Mouse (Mus musculus) heart, postnatal 14 days (tissue): ENCODE measurements around the gene Dkk3. TPM values are rescaled to one million over a fixed set of nuclear protein-coding genes. Genes with fewer than 3 reads are reported as not detected.
"Not testable (repeated sequence)": the region's sequence is repeated elsewhere in the genome, so short reads cannot be mapped to it uniquely, and the experiment has no call there.

Source experiments
- DNase-seq, 2 experiments: peaks; one replicate each; pipeline ENCODE4 v3.0.0; 2021 to 2022
- intact Hi-C: fragments of 180-260 bp; cut with DNase I; formaldehyde crosslinking; loops from one replicate; pipeline ENCODE4 v1.15.1; 2025
- total RNA-seq, 2 experiments: library from RNA; stranded (reverse); gene quantifications; 2 replicates each; pipeline ENCODE4 v1.2.3; 2021

The Dkk3 gene
- total RNA-seq, 2 experiments from 2014 or later: 21.3 to 48.5 TPM

DNA sequence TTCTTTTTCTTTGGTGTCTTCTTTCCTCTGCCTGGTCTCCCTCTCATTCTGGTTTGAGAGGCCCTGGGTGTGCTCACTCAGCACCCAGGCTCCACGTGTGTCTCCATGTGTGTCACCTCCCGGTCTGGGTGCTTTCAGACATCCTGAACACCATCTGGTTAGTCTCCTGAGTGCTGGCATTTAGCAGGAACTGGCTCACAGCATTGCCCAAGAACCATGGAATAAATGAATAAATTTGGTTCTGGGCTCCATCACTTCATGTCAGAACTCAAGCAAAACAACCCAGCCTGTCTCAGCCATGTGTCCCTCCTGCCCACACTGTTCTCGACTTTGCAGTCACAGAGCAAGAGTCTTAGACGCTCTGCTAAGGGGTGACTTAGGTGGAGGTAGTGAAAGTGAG, 13.8 kb upstream of the Dkk3 start:
- intact Hi-C loops: loop anchor here (5.0 kb wide), 1 partner anchor 50 kb away; no protein-coding TSS in a partner anchor

DNA sequence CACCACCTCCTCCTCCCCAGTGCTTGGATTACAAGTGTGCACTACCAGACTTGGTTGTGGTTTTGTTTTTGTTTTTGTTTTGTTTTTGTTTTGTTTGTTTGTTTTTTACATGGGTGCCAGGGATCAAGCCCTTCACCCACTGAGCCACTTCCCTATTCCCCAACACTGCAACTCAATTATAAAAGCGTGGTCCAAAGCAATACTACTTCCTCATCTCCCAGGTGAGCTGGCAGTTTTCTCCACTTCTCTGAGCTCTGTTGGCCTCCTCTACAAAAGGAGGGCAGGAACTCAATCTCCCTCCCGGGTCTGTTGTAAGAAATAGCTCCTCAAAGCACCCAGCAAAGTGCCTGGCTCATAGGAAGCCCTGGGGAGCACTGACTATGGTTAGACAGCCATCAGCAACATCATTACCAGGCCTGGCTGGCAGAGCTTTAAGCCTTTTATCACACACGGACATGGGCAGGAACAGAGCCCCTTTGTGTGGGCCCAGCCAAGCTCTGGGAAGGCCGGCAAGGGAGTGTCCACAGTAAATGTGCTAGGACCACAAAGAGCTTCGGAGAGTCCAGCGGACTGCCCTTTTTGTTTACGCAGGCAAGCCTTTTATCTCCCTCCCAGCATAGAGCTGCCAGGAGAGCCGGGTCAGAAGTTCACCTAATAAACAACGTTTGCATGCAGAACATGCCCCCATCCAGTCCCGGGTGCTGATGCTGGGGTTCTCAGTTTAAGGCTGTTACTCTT, 11.3 kb upstream of the Dkk3 start:
- intact Hi-C loops: loop anchor here (5.0 kb wide), 1 partner anchor 48 kb away; no protein-coding TSS in a partner anchor

More for the DNA sequence above, 13.8 kb upstream of the Dkk3 start:
- DNase-seq: no peak

GRCm38 (mm10) chr7:112165593-112165992, 6.7 kb upstream of the Dkk3 start:
- intact Hi-C loops: no loop called here
- no peak for DNase-seq

More for the DNA sequence above, 11.3 kb upstream of the Dkk3 start:
- DNase-seq: no peak

- DNase-seq, intact Hi-C loops: not testable (repeated sequence)
These were observed 6.2 kb upstream of the Dkk3 start for GRCm38 (mm10) chr7:112165032-112165431.

- intact Hi-C loops: no loop called here
- no peak for DNase-seq
These were observed 5.6 kb upstream of the Dkk3 start for GRCm38 (mm10) chr7:112164430-112164829.

- intact Hi-C loops: no loop called here
- no peak for DNase-seq
These were observed 978 bp upstream of the Dkk3 start for GRCm38 (mm10) chr7:112159835-112160234.

DNA sequence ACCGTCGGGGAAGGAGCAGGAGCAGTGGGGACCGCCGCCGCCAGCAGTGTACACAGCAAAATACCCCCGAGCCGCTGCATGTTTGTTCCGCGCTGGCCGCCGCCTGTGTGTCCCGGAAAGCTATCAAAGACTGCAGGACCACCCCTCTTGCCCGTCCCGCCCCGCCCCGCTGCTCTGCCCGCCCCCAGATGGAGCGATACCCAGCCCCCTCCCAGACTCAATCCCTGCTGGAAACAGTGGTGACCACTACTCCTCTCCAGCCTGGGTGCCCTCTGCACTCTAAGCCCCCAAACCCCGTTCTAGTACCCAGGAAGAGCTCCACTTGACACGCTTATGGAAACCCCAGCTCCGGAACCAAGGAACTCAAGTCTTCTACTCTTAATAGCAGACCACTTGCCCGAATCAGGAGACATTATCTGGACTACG, 528 bp downstream of the Dkk3 start:
- intact Hi-C loops: no loop called here
- DNase-seq: peak; percentile 35 to 36

- DNase-seq: no peak
- intact Hi-C loops: no loop called here
These were observed 1.1 kb downstream of the Dkk3 start for GRCm38 (mm10) chr7:112157584-112158315.

GRCm38 (mm10) chr7:112155194-112155593, 3.7 kb downstream of the Dkk3 start:
- intact Hi-C loops: no loop called here
- DNase-seq: no peak

- DNase-seq: no peak
- intact Hi-C loops: no loop called here
These were observed 4.4 kb downstream of the Dkk3 start for GRCm38 (mm10) chr7:112154445-112154844.

- no peak for DNase-seq
- intact Hi-C loops: no loop called here
These were observed 9.7 kb downstream of the Dkk3 start for GRCm38 (mm10) chr7:112149113-112149512.

DNA sequence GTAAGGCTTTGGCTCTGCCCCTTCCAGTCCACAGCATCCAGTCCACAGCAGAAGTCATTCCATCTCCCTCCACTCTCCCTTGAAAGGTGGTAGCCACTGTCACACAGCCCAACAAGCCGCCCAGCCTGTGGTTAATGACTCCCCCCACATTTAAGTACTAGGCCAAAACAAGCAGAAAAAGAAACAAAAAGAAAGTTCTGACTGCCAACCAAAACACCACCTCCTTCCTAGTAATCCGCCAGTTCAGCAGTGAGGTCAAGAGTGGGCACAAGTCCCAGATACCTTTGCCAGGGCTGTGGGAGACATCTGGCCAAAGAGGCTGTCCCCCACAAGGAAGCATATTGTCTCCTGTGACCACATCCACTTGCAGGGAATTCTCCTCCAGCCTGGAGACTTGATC, 10.9 kb downstream of the Dkk3 start:
- intact Hi-C loops: no loop called here
- DNase-seq: peak; percentile 38 to 73

GRCm38 (mm10) chr7:112144646-112145179, 14.1 kb downstream of the Dkk3 start:
- intact Hi-C loops: no loop called here
- DNase-seq: no peak

GRCm38 (mm10) chr7:112143978-112144377, 14.9 kb downstream of the Dkk3 start:
- intact Hi-C loops: no loop called here
- no peak for DNase-seq

DNA sequence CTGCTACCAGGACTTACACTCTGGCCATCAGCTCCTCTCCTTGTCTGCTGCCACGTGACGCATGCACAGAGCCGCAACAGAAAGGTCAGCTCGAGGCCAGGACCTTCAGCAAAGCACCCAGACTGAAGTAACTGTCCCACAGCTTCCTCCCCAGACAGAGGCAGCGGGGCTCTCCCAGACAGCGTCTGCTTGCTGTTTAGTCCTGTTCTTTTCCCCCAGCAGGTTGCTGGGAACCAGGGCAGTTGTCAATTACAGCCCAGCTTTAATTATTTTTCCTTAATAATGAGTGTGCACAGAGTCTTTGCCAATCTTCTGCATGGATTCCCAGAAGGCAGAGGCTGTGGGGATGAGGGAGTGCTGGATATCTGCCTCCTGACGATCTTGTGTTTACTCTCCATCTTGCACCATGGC, 15.8 kb downstream of the Dkk3 start:
- no peak for DNase-seq
- intact Hi-C loops: no loop called here

DNA sequence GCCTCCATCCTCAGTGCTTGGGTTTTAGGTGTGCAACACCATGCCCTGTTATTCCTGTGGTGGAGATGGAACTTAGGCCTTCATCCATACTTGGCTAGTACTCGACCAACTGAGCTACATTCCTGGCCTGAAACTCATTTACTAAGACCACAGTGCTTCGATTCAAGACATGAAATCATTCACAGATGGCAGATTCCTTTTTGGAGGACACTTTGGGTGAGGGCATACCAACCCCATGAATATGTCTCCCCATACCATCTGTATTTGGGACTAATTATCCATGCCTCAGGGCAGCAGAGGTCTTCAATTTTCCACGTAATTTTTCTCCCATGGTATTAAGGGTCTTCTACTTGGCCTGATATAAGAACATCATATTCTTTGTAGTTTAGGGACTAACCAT, 16.2 kb downstream of the Dkk3 start:
- intact Hi-C loops: no loop called here
- DNase-seq: no peak

DNA sequence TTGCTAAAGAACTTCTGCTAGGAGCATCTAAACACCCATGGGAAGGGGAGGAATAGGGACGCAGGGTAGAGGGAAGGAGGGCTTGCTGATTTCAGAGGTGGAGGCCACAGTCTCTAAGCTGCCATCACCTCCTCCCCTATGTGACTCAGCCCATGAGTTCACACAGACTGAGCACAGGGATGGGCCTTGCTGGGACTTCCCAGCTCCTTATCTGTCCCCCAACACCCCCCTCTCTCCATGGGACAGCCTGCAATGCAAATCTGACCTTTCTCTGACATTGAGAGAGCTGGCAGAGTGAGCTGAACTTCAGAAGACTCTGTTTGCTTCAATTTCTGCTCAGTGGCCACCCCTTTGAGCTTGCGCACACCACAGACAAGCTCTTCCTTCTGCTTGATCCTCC, 18.1 kb downstream of the Dkk3 start:
- DNase-seq: no peak
- intact Hi-C loops: no loop called here

DNA sequence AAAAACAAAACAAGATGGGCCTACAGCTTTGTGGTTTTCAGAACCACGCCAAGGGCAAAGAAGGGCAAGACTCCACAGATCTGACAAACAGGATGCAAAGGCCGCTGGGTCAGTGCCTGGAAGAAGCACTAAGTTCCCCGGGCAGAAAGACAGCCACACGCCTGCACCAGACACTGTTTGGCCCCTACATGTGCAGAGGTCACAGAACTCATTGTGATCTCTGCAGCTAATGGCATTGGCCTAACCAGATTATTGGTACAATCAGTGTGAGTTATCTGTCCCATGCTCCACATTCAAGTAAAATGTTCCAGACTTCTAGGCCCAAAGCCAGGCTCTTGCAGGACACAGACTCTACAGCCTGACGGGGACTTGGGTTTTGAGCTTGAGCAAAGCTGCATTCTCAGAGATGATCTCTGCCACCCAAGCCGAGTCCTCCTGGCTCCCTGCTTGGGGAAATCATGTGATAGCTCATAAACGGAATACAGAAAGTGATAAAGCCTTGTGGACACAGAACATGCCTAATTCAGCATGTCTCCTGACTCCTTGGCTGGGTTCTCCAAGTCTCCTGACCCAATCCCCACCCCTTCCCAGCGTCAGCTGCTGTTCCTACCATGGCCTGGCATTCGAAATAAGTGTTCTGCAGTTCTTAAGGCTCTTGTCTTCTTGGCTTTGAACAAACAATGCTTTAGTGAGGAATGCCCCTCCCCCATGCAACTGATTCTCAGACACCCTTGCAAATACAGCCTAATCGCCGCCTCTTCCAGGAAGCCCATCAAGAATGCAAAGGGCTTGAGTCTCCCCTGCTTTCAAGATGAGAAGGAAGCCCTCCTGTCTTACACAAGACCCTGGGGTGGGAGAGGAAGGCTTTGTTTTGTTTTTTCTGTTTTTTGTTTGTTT, 20.1 kb downstream of the Dkk3 start:
- DNase-seq: peak; percentile 42
- intact Hi-C loops: no loop called here

DNA sequence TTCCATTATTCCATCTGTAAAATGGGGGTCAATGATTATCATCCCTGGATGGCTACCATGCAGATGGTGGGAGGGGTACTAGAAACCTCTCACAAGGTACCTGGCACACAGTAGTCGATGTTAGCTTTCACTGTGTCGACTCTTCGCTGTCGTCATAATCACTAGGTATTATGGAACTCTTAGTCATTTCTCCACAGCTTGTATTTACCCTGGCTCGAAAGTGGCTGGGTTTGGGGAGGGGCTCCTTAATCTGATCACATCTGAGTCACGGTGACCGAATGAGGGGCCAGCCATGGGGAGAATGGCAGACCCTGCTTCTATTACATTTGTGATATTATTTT, 20.7 kb downstream of the Dkk3 start:
- intact Hi-C loops: no loop called here

GRCm38 (mm10) chr7:112136537-112136936, 22.3 kb downstream of the Dkk3 start:
- intact Hi-C loops: no loop called here
- DNase-seq: no peak

More for the DNA sequence above, 20.7 kb downstream of the Dkk3 start:
- no peak for DNase-seq

GRCm38 (mm10) chr7:112135161-112135560, 23.7 kb downstream of the Dkk3 start:
- intact Hi-C loops: no loop called here

More at GRCm38 (mm10) chr7:112135161-112135560, 23.7 kb downstream of the Dkk3 start:
- no peak for DNase-seq
